Mouse (Mus musculus) adrenal gland, postnatal 10 days (tissue): Measurements from ENCODE around the gene Syngr1. TPM values are rescaled to one million over a fixed set of nuclear protein-coding genes. Genes with fewer than 3 reads are reported as not detected.

Source experiments
- DNase-seq: peaks from one replicate; pipeline ENCODE4 v3.0.0; 2021; ENCODE audit warnings: mixed read lengths
- long read RNA-seq, 2 experiments: library from polyadenylated mRNA; stranded (forward); transcript quantifications; one replicate each; pipeline ENCODE4 v2.0.0; 2021
- total RNA-seq, 2 experiments: library from RNA; stranded (reverse); gene quantifications; 2 replicates each; pipeline ENCODE4 v1.2.3; 2021

Gene Syngr1
- 10 to 100 TPM; 30.2 to 35.0 TPM for total RNA-seq
- long read RNA-seq, experiment 1, transcript Syngr1-202 (4 exons, 819 nt): major isoform, 39 of 49 reads
- long read RNA-seq, experiment 1, partial matches to known transcripts: 9 of 49 reads
- long read RNA-seq, experiment 1, other reads (novel, unspliced or antisense): 1 of 49 reads
- long read RNA-seq, experiment 2, full-length matches to known transcripts: 24 of 25 reads
- long read RNA-seq, experiment 2, partial matches to known transcripts: 1 of 25 reads
- long read RNA-seq, experiment 2, other reads (novel, unspliced or antisense): 0 of 25 reads

GRCm38 (mm10) chr15:80091121-80091955 is at the start of gene Syngr1, which contains the start of gene Rpl3:
Syngr1 (plus strand) TSS chr15:80091334.
Rpl3 (minus strand) TSS chr15:80091868.
- DNase-seq: peak; percentile 91

DNA sequence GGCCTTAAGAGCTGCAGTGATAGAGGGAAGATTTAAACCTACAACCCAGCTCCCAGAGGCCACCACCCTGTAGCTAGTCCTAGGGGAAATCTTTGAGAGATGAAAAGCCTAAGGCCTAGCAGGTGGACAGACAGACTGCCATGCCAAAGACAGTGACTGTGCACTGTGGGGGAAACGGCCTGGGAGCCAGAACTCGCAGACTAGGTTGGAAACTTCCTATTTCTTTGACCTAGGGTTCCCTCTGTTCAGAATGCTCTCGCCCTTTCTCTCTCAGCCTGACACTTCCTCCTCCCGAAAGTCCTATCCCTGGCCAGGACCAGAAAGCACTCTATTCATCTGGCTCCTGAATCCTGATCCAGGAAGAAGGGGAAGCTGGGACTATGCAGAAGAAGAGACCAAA is 49.0 kb upstream of the Syngr1 start:
- DNase-seq: no peak

DNA sequence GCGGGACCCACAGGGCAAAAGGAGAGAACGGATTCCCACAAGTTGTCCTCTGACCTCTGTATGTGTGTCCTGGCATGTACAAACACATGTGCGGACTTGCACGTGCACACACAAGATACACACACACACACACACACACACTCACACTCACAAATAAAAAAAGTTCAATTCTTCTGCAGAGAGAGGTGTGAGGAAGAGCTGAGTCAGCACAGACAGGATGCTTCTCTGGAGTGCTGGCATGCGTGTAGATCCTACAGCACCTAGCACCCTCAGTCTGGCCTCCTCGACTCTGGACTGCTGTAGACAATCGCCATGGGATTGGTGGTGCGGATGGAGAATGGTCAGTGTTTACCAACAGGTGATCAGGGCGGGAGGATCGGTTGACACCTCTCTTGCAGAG is 46.9 kb upstream of the Syngr1 start:
- DNase-seq: no peak

DNA sequence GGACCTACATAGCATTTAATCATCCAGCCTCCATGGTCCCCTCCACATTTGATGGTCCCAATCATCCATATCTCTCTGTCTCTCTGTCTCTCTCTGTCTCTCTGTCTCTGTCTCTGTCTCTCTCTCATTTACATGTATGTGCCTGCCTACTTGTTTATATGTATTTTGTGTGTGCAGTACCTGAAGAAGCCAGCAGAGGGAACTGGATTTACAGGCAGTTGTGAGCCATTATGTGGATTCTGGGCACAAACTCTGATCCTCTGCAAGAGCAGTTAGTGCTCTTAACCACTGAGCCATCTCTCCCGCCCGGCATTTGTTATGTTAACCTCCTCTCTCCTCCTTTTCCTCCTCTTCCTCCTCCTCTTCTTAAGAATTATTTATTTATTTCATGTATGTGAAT is 45.4 kb upstream of the Syngr1 start:
- no peak for DNase-seq

DNA sequence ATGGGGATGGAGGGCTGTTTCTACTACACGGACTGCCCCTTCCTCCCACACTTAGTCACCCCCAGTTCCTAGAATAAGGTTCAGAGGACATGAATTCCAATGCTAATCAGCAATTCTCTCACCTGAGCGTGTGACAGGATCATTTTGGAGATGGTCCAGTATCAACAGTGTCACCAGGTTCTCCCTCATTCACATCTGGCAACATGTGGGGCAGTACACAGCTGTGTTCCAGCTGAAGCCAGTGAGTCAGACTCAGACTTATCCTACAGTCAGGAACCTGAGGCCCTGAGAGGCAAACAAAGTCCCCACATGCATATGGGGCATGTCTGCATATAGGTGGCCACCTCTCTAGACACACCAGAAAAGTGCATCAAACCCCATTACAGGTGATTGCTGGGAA is 43.9 kb upstream of the Syngr1 start:
- no peak for DNase-seq

DNA sequence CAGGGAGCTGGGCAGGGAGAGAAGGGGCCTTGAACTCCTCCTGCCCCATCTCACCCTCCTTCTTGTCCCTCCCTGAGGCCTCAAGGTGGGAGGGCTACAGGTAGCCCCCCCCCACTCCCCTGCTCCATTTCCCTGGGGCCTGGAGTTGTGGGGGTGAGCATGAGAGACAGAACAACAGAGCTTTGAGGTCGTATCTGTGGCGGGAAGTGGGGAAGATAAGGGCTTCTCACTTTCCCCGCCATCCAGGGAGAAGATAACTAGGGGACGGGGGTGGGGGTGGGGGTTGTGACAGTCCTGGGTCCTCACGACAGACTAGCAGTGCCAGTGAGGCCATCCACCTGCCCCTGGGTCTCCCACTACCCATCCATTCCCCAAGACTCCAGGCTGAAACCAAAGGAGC is 43.2 kb upstream of the Syngr1 start:
- DNase-seq: no peak

GRCm38 (mm10) chr15:80050093-80050492 is 41.0 kb upstream of the Syngr1 start:
- peak; percentile 56 for DNase-seq

DNA sequence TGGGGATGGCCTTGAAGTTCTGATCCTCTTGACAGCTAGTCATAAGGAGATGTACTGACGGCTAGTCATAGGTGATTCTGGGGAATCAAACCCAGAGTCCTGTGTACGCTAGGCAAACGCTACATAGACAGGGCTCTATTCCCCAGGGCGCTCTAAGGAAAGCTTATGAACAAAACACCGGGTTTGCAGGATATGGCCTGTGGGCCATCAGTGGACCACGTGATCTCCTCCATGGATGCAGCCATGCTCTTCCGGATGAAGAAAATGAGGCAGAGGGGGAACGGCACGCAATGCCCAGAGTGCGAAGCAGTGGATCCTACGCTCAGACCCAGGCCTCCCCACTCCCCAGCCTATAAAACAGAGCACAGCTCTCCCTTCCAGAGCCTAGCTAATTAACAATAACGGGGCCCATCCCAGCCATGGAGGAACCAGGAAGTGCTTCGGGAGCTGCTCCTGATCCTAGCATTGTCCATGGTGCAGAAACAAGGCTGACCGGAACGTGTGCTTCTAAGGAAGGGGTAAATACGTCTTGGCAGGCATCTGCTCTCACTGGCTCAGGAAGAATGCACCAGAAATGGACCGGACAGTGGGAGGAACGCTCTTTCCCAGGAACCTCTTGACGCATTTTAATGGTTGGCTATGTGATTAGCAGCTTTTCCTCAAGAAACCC is 39.9 kb upstream of the Syngr1 start:
- no peak for DNase-seq

GRCm38 (mm10) chr15:80051782-80052181 is 39.4 kb upstream of the Syngr1 start:
- no peak for DNase-seq

- DNase-seq: peak; percentile 59
Measured at GRCm38 (mm10) chr15:80053381-80054033, 37.6 kb upstream of the Syngr1 start.

GRCm38 (mm10) chr15:80054034-80054710 is 37.0 kb upstream of the Syngr1 start:
- peak; percentile 86 for DNase-seq

GRCm38 (mm10) chr15:80058151-80058550 is 33.0 kb upstream of the Syngr1 start:
- DNase-seq: no peak

DNA sequence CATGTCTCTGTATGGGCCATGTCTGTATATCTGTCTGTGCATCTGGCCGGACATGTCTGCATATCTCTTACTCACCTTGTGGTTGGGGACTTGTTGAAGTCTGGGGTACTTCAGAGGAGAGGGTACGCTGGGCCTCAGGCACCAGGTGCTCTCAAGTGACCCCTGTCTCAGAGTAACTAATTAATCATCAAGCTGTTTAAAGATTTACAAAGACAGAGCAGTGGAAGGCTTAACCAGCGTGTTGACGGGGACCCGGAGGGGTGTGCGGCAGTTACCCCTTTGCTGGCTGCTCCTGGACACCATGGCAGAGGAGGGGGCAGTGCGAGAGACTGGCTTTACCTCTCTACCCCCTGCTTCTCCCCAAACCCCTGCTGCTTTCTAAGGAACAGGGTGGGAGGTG is 31.5 kb upstream of the Syngr1 start:
- no peak for DNase-seq

DNA sequence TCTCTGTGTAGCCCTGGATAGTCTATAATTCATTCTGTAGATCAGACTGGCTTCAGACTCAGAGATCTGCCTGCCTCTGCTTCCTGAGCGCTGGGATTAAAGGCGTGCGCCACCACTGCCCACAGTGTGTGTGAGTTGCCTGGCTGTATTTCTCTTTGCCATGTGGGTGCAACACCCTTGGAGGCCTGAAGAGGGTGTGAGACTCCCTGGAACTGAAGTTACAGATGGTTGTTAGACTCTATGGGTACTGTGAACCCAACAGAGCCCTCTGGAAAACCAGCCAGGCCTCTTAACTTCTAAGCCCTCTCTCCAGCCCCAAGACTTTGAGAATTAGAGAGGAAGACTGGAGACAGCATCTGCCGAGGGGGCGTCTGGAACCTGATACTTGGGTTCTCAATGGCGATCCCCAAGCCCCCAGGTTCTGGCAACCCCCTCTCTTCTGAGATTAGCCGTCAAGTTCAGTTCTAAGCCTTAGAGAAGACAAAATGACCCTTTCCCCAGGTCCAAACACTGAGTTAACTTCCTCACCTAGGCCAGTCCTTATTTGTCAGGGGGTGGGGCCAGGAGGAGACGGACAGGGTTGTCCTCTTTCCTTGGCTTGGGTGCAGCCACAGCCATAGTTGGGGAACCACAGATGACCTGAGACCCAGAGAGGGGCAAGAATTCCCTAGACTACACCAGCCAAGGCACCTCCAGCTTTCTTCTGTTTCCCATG is 30.6 kb upstream of the Syngr1 start:
- DNase-seq: no peak

DNA sequence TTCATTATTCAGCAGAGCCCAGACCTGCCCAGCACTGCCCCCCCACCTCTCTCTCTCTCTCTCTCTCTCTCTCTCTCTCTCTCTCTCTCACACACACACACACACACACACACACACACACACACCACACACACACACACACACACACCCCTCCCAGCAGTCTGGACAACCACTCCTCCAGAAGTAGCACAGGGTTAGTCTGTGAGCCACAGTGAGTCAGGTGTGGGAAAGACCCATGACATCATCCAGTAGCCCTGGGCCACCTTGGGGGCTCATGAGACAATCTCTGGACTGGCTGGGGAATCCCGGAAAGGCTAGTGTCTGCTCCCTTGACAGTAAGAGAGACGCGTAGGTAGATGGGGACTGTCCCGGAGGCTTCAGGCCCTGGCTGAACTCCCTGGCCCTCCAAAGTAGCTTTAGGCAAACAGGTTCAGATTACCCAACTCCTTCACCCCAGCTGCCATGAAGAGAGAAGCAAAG is 30.0 kb upstream of the Syngr1 start:
- DNase-seq: no peak

GRCm38 (mm10) chr15:80062339-80062738 is 28.8 kb upstream of the Syngr1 start:
- no peak for DNase-seq

- no peak for DNase-seq
Measured at GRCm38 (mm10) chr15:80062821-80063220, 28.3 kb upstream of the Syngr1 start.

- DNase-seq: no peak
Measured at GRCm38 (mm10) chr15:80064965-80065364, 26.2 kb upstream of the Syngr1 start.

DNA sequence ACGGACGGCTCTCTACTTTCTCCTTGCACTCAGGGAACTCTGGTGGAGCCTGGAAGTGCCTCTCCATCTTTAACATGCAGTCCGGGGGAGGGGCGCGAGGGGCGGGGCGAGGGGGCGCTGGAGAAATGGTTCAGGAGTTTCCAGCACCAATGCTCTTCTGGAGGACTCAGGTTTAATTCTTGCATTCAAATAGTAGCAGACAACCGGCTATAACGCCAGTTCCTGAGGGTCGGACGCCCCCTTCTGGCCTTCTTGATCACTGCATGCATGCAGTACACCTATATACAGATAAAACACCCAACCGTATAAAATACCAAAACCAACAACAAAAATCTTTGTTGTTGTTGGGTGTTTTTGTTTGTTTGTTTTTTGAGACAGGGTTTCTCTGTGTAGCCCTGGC is 25.7 kb upstream of the Syngr1 start:
- DNase-seq: peak; percentile 76

DNA sequence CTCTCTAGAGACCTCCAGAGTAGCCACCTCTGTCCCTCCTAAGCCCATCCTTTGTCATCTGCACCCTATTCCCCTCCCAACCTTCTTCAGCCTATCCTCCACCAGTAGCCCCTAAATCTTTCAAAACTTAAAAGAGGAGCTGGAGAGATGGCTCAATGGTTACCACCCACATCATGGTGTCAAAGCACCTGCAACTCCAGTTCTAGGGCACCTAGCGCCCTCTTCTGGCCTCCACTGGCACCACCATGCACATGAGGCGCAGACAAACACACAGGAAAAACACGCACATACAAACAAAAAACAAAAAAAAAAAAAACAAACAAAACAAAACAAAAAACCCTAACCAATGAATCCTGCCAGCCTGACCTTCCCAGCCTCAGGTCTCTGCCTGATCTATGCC is 24.6 kb upstream of the Syngr1 start:
- DNase-seq: peak; percentile 51

DNA sequence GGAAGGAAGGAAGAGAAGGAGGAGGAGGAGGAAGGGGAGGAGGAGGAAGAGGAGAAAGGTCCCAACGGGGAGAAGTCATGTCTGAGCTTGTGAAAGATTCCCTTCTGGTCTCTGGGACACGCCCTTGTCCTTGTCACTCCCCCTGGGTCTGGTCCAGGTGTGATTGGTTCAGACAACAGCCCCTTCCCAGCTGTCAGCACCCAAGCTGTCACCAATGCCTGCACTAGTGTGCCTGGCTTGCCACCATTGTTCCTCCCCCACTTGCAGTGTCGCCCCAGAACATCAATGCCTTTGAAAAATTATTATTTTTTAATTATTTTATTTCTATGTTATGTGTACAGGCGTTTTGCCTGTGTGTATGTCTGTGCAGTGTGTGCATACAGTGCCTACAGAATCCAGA is 22.0 kb upstream of the Syngr1 start:
- DNase-seq: no peak
